Mouse (Mus musculus) neural tube, embryonic 14.5 days (tissue): Measurements from ENCODE around the gene Gm42791. TPM values are rescaled to one million over a fixed set of nuclear protein-coding genes. Genes with fewer than 3 reads are reported as not detected.
A peak's percentile ranks its signal among the peaks of the same experiment; 100 is the strongest.

Experiments used
- ATAC-seq: fragments of 200-750 bp; cut with Nextera tagmentation; 2 replicates; pipeline ENCODE4 v1.8.0; 2017; ENCODE audit warnings: low read depth, mild to moderate bottlenecking, moderate TSS enrichment, moderate library complexity
- H3K27ac ChIP-seq: fragments of 300-500 bp; sonication (generic); 2 replicates; pipeline ENCODE4 v1.5.1; 2014; ENCODE audit warnings: low read depth, mild to moderate bottlenecking, control low read depth, low read length, moderate library complexity, mixed read lengths
- H3K27me3 ChIP-seq: fragments of 300-500 bp; sonication (generic); 2 replicates; pipeline ENCODE4 v1.6.1; 2014; ENCODE audit warnings: low read length; ENCODE audit not compliant: control insufficient read depth, insufficient read depth
- H3K36me3 ChIP-seq: fragments of 300-500 bp; sonication (generic); 2 replicates; pipeline ENCODE4 v1.6.1; 2014; ENCODE audit warnings: low read length, mixed read lengths; ENCODE audit not compliant: control insufficient read depth, insufficient read depth
- H3K4me1 ChIP-seq: fragments of 300-500 bp; sonication (generic); 2 replicates; pipeline ENCODE4 v1.6.1; 2014; ENCODE audit warnings: low read length; ENCODE audit not compliant: control insufficient read depth, insufficient read depth
- H3K4me2 ChIP-seq: fragments of 300-500 bp; sonication (generic); 2 replicates; pipeline ENCODE4 v1.6.1; 2014; ENCODE audit warnings: mild to moderate bottlenecking, low read depth, low read length, control low read depth
- H3K4me3 ChIP-seq: fragments of 300-500 bp; sonication (generic); 2 replicates; pipeline ENCODE4 v1.5.1; 2014; ENCODE audit warnings: low read depth, low read length, control low read depth, mixed read lengths
- H3K9ac ChIP-seq: fragments of 300-500 bp; sonication (generic); replicated peaks from 2 replicates; pipeline ENCODE4 v1.6.1; 2014; ENCODE audit warnings: low read depth, mild to moderate bottlenecking, control low read depth, low read length, mixed read lengths
- H3K9me3 ChIP-seq: fragments of 300-500 bp; sonication (generic); 2 replicates; pipeline ENCODE4 v1.6.1; 2016; ENCODE audit warnings: low read length; ENCODE audit not compliant: control insufficient read depth
- WGBS: fragments of 180-500 bp; shearing (Covaris S2); extraction: QIAGEN DNeasy Blood & Tissue Kit; methylation state at CpG from one replicate; pipeline ENCODE4 v1.1.7; 2014; 5-methylcytosine and 5-hydroxymethylcytosine counted together
- polyA plus RNA-seq: library from polyadenylated mRNA; unstranded; fragments of >200 nt; fragmentation: Nextera tagmentation; extraction: Ambion mirVana; gene quantifications from 2 replicates; pipeline ENCODE4 v1.2.1, GENCODE M21; 2014

The Gm42791 gene
- polyA plus RNA-seq, 1 experiment from 2014 or later = not detected

- no peaks in the 10 kb centered on the region for H3K27me3 ChIP-seq
- H3K4me1 ChIP-seq = 0 out of 2 replicates have a peak, but pooled peaks cover 6% of the 10 kb centered on the region
- no peaks in the 10 kb centered on the region for H3K9me3 ChIP-seq
- no peaks in the 10 kb centered on the region for H3K36me3 ChIP-seq
- H3K4me2 ChIP-seq = no peak overlapping the region
- ATAC-seq = no peak
- H3K4me3 ChIP-seq = no peak overlapping the region
- H3K9ac ChIP-seq = no peak overlapping the region
- 88% methylated on average over 5 of the region's 5 CpGs for WGBS
- no peak overlapping the region for H3K27ac ChIP-seq
These were observed 33.4 kb upstream of the Gm42791 start for GRCm38 (mm10) chr5:149028394-149028793.

- no peaks in the 10 kb centered on the region for H3K9me3 ChIP-seq
- H3K9ac ChIP-seq = no peak overlapping the region
- no peak for ATAC-seq
- 0 out of 2 replicates have a peak, but pooled peaks cover 6% of the 10 kb centered on the region for H3K4me1 ChIP-seq
- WGBS = 79% methylated on average over 8 of the region's 8 CpGs
- no peak overlapping the region for H3K4me3 ChIP-seq
- H3K27ac ChIP-seq = no peak overlapping the region
- H3K4me2 ChIP-seq = no peak overlapping the region
- no peaks in the 10 kb centered on the region for H3K36me3 ChIP-seq
- no peaks in the 10 kb centered on the region for H3K27me3 ChIP-seq
These were observed 32.4 kb upstream of the Gm42791 start for GRCm38 (mm10) chr5:149027389-149027788.

DNA sequence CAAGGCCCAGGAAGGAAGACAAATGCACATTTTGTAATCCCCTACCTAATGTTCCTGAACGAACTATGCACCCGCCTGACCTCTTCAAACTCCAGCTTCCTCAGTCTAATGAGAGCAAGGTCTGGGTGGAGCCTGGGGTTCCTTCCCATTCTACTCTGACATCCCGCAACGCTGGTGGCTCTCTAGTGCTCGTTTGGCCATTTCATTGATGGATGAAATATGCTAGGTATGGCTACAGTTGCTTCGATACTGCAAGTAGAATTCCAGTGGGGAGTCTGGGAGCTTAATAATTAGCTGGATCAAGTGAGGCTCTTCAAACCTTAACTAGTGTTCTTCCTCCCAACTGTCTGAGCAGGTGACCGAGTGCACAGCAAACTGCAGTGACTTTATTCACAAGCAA, 26.2 kb upstream of the Gm42791 start:
- Histone ChIP-seq H3K36me3 (no peaks in the 10 kb centered on the region), H3K4me1 (no peaks in the 10 kb centered on the region), H3K27ac (no peak overlapping the region), H3K27me3 (no peaks in the 10 kb centered on the region), H3K9me3 (no peaks in the 10 kb centered on the region), H3K9ac (no peak overlapping the region), H3K4me3 (no peak overlapping the region), H3K4me2 (no peak overlapping the region)
- WGBS = 63% methylated on average over 7 of the region's 7 CpGs
- no peak for ATAC-seq

- no peak overlapping the region for H3K4me3 ChIP-seq
- H3K9ac ChIP-seq = no peak overlapping the region
- H3K27me3 ChIP-seq = no peaks in the 10 kb centered on the region
- no peak overlapping the region for H3K27ac ChIP-seq
- H3K36me3 ChIP-seq = no peaks in the 10 kb centered on the region
- no peak for ATAC-seq
- 65% methylated on average over 16 of the region's 16 CpGs for WGBS
- H3K9me3 ChIP-seq = no peaks in the 10 kb centered on the region
- no peak overlapping the region for H3K4me2 ChIP-seq
- no peaks in the 10 kb centered on the region for H3K4me1 ChIP-seq
These were observed 25.7 kb upstream of the Gm42791 start for GRCm38 (mm10) chr5:149020681-149021062.

- Histone ChIP-seq H3K27me3 (no peaks in the 10 kb centered on the region), H3K36me3 (no peaks in the 10 kb centered on the region), H3K9me3 (no peaks in the 10 kb centered on the region), H3K4me2 (no peak overlapping the region), H3K27ac (no peak overlapping the region), H3K4me1 (no peaks in the 10 kb centered on the region), H3K9ac (no peak overlapping the region), H3K4me3 (no peak overlapping the region)
- 57% methylated on average over 18 of the region's 18 CpGs for WGBS
- ATAC-seq = no peak
These were observed 25.2 kb upstream of the Gm42791 start for GRCm38 (mm10) chr5:149020059-149020680.

GRCm38 (mm10) chr5:149017666-149018415, 22.9 kb upstream of the Gm42791 start:
- H3K4me1 ChIP-seq = no peaks in the 10 kb centered on the region
- no peaks in the 10 kb centered on the region for H3K9me3 ChIP-seq
- 88% methylated on average over 3 of the region's 3 CpGs for WGBS

DNA sequence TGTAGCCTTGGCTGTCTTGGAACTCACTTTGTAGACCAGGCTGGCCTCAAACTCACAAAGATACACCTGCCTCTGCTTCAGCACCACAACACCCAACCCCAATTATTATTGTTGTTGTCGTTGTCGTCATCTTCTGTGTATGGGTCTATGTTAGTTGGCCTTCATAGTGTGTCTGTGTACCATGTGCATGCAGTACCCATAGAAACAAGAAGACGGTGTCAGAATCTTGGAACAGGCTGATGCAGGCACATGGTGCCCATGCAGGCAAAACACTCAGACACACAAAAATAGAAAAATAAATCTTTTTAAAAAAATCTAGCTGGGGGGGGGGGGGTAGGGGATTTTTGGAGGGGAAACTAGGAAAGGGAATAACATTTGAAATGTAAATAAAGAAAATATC, 22.2 kb upstream of the Gm42791 start:
- Histone ChIP-seq H3K4me2 (no peak overlapping the region), H3K9ac (no peak overlapping the region), H3K4me3 (no peak overlapping the region), H3K36me3 (no peaks in the 10 kb centered on the region), H3K27me3 (no peaks in the 10 kb centered on the region), H3K4me1 (no peaks in the 10 kb centered on the region), H3K9me3 (no peaks in the 10 kb centered on the region), H3K27ac (no peak overlapping the region)
- no peak for ATAC-seq
- whole genome bisulfite sequencing = 92% methylated on average over 3 of the region's 3 CpGs

More at GRCm38 (mm10) chr5:149017666-149018415, 22.9 kb upstream of the Gm42791 start:
- H3K27ac ChIP-seq = no peak overlapping the region
- ATAC-seq = no peak
- no peak overlapping the region for H3K9ac ChIP-seq
- no peak overlapping the region for H3K4me3 ChIP-seq
- H3K27me3 ChIP-seq = no peaks in the 10 kb centered on the region
- no peak overlapping the region for H3K4me2 ChIP-seq
- H3K36me3 ChIP-seq = no peaks in the 10 kb centered on the region

- 70% methylated on average over 5 of the region's 5 CpGs for WGBS
- Histone ChIP-seq H3K9me3 (no peaks in the 10 kb centered on the region), H3K9ac (no peak overlapping the region), H3K27me3 (no peaks in the 10 kb centered on the region), H3K4me3 (peak overlapping the region; percentile 41; the same call in 1 of the 2 replicates), H3K27ac (no peak overlapping the region), H3K36me3 (no peaks in the 10 kb centered on the region), H3K4me1 (no peaks in the 10 kb centered on the region), H3K4me2 (no peak overlapping the region)
- no peak for ATAC-seq
These were observed 21.3 kb upstream of the Gm42791 start for GRCm38 (mm10) chr5:149016261-149016660.
